Mouse (Mus musculus) midbrain, embryonic 13.5 days (tissue): ENCODE results near the gene Paox. TPM values are rescaled to one million over a fixed set of nuclear protein-coding genes. Genes with fewer than 3 reads are reported as not detected.

ENCODE experiments used
- ATAC-seq: fragments of 200-750 bp; cut with Nextera tagmentation; 2 replicates; pipeline ENCODE4 v1.8.0; 2017; ENCODE audit warnings: mild to moderate bottlenecking, moderate TSS enrichment, moderate library complexity
- H3K27ac ChIP-seq: fragments of 300-500 bp; sonication (generic); 2 replicates; pipeline ENCODE4 v1.5.1; 2015; ENCODE audit warnings: inconsistent platforms, mild to moderate bottlenecking, moderate library complexity
- H3K27me3 ChIP-seq: fragments of 300-500 bp; sonication (generic); 2 replicates; pipeline ENCODE4 v1.6.1; 2015; ENCODE audit warnings: mild to moderate bottlenecking, inconsistent platforms
- H3K36me3 ChIP-seq: fragments of 300-500 bp; sonication (generic); 2 replicates; pipeline ENCODE4 v1.6.1; 2015; ENCODE audit warnings: mild to moderate bottlenecking, inconsistent platforms
- H3K4me1 ChIP-seq: fragments of 300-500 bp; sonication (generic); replicated peaks from 2 replicates; pipeline ENCODE4 v1.6.1; 2015; ENCODE audit warnings: inconsistent platforms
- H3K4me2 ChIP-seq: fragments of 300-500 bp; sonication (generic); replicated peaks from 2 replicates; pipeline ENCODE4 v1.6.1; 2015; ENCODE audit warnings: moderate library complexity, mild to moderate bottlenecking, inconsistent platforms
- H3K4me3 ChIP-seq: fragments of 300-500 bp; sonication (generic); replicated peaks from 2 replicates; pipeline ENCODE4 v1.5.1; 2015; ENCODE audit warnings: mild to moderate bottlenecking, inconsistent platforms
- H3K9ac ChIP-seq: fragments of 300-500 bp; sonication (generic); replicated peaks from 2 replicates; pipeline ENCODE4 v1.6.1; 2015; ENCODE audit warnings: mild to moderate bottlenecking, inconsistent platforms
- H3K9me3 ChIP-seq: fragments of 300-500 bp; sonication (generic); 2 replicates; pipeline ENCODE4 v1.6.1; 2016; ENCODE audit warnings: mild to moderate bottlenecking, inconsistent platforms
- WGBS: fragments of 180-500 bp; shearing (Covaris S2); methylation state at CpG from one replicate; pipeline ENCODE4 v1.1.7; 2015; 5-methylcytosine and 5-hydroxymethylcytosine counted together
- polyA plus RNA-seq: library from polyadenylated mRNA; unstranded; fragments of >200 nt; fragmentation: Nextera tagmentation; extraction: Ambion mirVana; gene quantifications from 2 replicates; pipeline ENCODE4 v1.2.1, GENCODE M21; 2015

Paox gene
- polyA plus RNA-seq, 1 experiment from 2014 or later: 7.2 TPM

DNA sequence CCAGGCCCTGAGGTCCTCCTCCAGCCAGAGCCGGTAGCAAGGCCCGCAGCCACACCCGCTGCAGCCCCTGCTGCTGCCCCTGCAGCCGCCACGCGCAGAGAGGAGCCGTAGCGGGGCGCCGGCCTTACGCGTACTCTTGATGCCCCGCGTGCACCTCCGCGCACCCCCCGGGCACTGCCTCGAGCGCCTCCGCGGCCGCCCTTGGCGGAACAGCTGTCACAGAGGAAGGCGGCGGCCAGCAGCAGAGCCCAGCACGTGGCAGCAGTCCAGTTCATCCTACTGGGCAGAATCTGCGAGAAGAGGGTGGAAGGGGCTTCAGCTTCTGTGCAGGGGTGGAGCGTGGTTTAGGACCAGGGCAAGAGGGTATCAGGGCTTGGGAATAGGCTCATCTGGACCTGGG, 37.8 kb downstream of the Paox start:
- Histone ChIP-seq H3K4me3 (peak overlapping the region; percentile 46), H3K27ac (no peak overlapping the region), H3K4me1 (peaks cover 22% of the 10 kb centered on the region), H3K27me3 (peaks cover 23% of the 10 kb centered on the region), H3K9me3 (no peaks in the 10 kb centered on the region), H3K9ac (peak overlapping the region; percentile 61), H3K36me3 (peaks cover 7% of the 10 kb centered on the region; the same call in 1 of the 2 replicates), H3K4me2 (peak overlapping the region; percentile 54)
- peak; percentile 63 for ATAC-seq
- 5% methylated on average over 28 of the region's 28 CpGs for WGBS

DNA sequence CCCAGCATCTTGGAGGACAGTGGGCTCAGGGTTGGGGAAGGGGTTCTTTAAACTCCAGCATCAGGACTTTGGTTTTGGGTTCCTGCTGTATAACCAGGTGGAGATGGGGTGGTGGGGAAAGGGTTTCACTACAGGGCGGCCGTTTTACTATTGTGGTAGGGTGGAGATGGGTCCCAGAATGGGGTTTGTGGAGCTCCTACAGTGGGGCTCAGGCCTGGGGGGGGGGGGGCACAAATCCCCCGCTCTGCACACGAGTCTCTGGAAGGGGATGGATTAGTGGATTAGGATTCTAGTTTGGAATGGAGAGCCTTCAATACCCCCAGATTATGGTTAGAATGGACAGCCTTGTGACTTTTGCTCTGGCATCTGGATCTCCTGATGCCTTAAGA, 38.2 kb downstream of the Paox start:
- no peaks in the 10 kb centered on the region for H3K9me3 ChIP-seq
- ATAC-seq: peak; percentile 35
- peaks cover 24% of the 10 kb centered on the region for H3K27me3 ChIP-seq
- WGBS: 17% methylated on average over 4 of the region's 4 CpGs
- peaks cover 7% of the 10 kb centered on the region; the same call in 1 of the 2 replicates for H3K36me3 ChIP-seq
- H3K4me3 ChIP-seq: peak overlapping the region; percentile 46
- peak overlapping the region; percentile 76; the same call in 1 of the 2 replicates for H3K27ac ChIP-seq
- peak overlapping the region; percentile 54 for H3K4me2 ChIP-seq
- peaks cover 22% of the 10 kb centered on the region for H3K4me1 ChIP-seq
- H3K9ac ChIP-seq: peak overlapping the region; percentile 61

DNA sequence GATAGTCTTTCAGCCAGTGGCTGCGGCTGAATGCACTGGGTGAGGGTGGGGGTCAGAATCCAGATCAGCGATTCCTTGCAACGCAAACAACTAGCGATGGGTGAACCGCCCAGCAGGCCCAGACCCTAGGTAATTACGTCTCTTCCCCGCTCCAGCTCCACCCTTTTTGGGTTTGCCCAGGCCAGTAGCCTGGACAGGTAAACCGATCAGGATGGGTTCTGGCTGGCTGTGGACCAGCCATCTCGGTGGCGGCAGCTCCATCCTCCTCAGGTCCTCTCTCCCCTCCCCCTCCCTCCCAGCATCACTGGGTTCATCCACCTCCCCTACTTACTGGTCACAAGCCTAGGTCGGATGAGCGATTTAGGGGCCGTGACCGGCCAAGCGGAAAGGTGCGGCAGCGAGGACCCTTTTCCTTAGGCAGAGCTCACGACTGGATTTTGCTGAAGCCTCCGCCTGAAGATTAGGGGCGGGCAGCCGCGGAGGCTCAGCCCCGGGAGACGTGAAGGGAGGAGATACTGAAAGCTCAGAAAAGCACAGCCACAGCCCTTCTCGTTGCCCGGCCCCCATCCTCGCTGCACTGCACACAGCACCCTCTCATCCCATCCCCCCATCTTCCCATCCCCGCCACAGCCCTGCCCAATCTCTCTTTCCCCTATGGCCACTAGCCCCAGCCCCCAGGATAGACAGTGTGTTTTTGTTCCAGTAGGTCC, 38.8 kb downstream of the Paox start, which contains the start of gene Sprn:
Gene Sprn, minus strand, starts transcription at position 660 of the 710 bp plus-strand sequence.
- peaks cover 28% of the 10 kb centered on the region for H3K27me3 ChIP-seq
- peak within 1 kb of the TSS; percentile 61 for H3K9ac ChIP-seq
- peak within 1 kb of the TSS; percentile 46 for H3K4me3 ChIP-seq
- peaks cover 22% of the 10 kb centered on the region for H3K4me1 ChIP-seq
- peak within 1 kb of the TSS; percentile 54 for H3K4me2 ChIP-seq
- H3K9me3 ChIP-seq: no peaks in the 10 kb centered on the region
- peak; percentile 82 for ATAC-seq
- 2% methylated on average over 28 of the region's 28 CpGs for WGBS
- peaks cover 6% of the 10 kb centered on the region; the same call in 1 of the 2 replicates for H3K36me3 ChIP-seq
- peak within 1 kb of the TSS; percentile 76 for H3K27ac ChIP-seq

DNA sequence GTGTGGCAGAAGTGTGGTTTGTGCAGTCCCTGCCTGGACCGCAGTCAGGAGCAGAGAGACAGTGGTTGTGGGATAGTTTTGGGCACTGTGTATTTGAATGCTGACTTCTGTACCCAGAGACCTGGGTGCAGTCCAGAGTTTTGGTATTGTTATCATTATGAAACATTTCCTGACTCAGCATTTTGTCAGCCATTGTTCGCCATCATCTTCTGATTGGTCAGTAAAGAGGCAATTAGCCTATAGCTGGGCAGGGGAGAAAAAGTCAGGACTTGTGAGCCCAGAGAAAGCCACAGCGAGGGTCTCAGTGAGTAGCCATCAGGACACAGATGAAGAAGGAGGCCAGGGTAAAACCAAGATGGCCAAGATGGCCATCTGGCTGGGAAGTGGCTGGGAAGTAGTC, 44.8 kb downstream of the Paox start:
- ATAC-seq: no peak
- Histone ChIP-seq H3K9ac (no peak overlapping the region), H3K4me2 (no peak overlapping the region), H3K4me1 (no peaks in the 10 kb centered on the region), H3K9me3 (no peaks in the 10 kb centered on the region), H3K4me3 (no peak overlapping the region), H3K27me3 (0 out of 2 replicates have a peak, but pooled peaks cover 5% of the 10 kb centered on the region), H3K27ac (no peak overlapping the region), H3K36me3 (no peaks in the 10 kb centered on the region)
- WGBS: 86% methylated on average over 3 of the region's 3 CpGs

DNA sequence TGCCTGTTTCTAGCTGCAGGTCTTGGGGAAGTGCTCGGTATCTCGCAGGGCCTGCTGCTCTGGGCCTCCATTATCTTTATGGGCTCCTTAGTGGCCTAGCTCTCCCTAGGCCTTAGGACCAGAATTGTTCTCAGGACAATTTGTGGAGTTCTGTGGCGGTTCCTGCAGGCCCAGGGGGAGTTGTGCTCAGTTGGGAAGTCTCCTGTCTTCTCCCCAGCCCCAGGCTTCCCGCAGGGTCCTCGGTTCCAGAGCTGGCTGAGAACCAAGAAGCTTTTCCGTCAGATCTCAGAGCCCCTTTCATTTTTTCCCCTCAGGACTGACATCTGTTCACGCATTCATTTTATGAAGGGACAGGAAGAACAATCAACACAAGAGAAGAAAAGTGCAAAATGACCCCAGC, 49.1 kb downstream of the Paox start, which contains the start of gene Olfr522:
Gene Olfr522, minus strand, starts transcription at position 101 of the 400 bp plus-strand sequence.
- Histone ChIP-seq H3K4me3 (no peak within 1 kb of the TSS), H3K4me2 (no peak within 1 kb of the TSS), H3K27ac (no peak within 1 kb of the TSS), H3K4me1 (no peaks in the 10 kb centered on the region), H3K9me3 (no peaks in the 10 kb centered on the region), H3K36me3 (no peaks in the 10 kb centered on the region), H3K27me3 (no peaks in the 10 kb centered on the region), H3K9ac (no peak within 1 kb of the TSS)
- ATAC-seq: no peak
- 78% methylated on average over 7 of the region's 7 CpGs for WGBS

DNA sequence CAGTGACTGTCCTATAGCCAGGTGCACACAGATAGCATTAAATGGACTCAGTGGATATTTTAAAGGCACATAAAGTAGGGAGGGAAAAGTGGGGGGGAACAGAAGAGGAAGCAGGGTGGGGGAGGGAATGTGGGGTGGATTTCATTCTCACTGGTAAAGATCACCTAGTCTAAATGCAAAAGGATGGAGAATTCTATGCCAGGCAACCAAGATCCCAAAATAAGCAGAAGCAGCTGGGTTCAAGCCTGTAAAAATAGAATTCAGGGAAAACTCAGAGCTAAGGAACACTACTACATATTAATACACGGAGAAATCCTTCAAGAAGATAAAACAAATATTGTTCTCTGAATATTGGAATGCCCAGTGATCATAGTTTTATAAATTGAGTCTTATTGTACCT, 52.4 kb downstream of the Paox start:
- no peak overlapping the region for H3K27ac ChIP-seq
- H3K27me3 ChIP-seq: no peaks in the 10 kb centered on the region
- H3K4me3 ChIP-seq: no peak overlapping the region
- no peak overlapping the region for H3K4me2 ChIP-seq
- WGBS: 76% methylated on average over 1 of the region's 1 CpGs
- ATAC-seq: no peak
- no peaks in the 10 kb centered on the region for H3K4me1 ChIP-seq
- H3K9me3 ChIP-seq: no peaks in the 10 kb centered on the region
- no peak overlapping the region for H3K9ac ChIP-seq
- H3K36me3 ChIP-seq: no peaks in the 10 kb centered on the region

DNA sequence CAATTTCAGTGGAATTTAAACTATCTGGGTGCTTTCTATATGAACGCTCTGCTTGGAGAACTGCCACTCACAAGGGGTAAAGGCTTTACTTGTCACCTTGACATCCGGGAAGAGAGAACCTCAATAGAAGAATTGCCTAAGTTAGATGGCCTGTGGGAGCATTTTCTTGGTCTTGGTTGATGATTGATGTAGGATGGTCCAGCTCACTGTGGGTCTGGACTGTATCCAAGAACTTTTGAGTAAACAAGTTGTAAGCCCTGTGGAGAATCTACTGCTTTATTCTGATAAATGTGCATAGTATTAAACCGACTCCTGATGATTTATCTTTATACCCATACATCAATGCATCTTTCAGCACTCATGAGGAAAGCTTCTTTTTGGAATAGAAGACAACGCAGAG, 53.8 kb downstream of the Paox start:
- 86% methylated on average over 4 of the region's 4 CpGs for WGBS
- Histone ChIP-seq H3K9ac (no peak overlapping the region), H3K27ac (no peak overlapping the region), H3K4me3 (no peak overlapping the region), H3K4me1 (no peaks in the 10 kb centered on the region), H3K27me3 (no peaks in the 10 kb centered on the region), H3K4me2 (no peak overlapping the region), H3K9me3 (no peaks in the 10 kb centered on the region), H3K36me3 (no peaks in the 10 kb centered on the region)
- no peak for ATAC-seq

DNA sequence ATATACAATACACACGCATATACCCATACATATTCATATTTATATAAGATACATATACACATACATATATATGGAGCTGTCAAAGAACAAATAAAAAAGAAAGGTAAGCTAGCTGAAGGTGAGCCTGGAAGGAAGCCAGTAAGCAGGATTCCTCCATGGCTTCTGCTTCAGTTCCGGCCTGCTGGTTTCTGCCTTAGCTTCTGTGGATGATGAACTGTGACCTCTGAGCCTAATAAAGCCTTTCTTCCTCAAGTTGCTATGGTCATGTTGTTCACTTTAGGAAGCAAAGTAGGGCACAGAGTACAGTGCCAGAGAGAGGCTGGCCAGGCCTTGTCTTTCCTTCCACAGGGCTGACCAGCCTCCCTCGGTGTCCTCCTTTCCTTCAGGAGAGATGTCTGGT, 55.3 kb downstream of the Paox start:
- Histone ChIP-seq H3K4me1 (no peaks in the 10 kb centered on the region), H3K27ac (no peak overlapping the region), H3K36me3 (no peaks in the 10 kb centered on the region), H3K9me3 (no peaks in the 10 kb centered on the region), H3K4me3 (no peak overlapping the region), H3K27me3 (no peaks in the 10 kb centered on the region), H3K9ac (no peak overlapping the region), H3K4me2 (no peak overlapping the region)
- WGBS: 92% methylated on average over 3 of the region's 3 CpGs
- ATAC-seq: no peak

DNA sequence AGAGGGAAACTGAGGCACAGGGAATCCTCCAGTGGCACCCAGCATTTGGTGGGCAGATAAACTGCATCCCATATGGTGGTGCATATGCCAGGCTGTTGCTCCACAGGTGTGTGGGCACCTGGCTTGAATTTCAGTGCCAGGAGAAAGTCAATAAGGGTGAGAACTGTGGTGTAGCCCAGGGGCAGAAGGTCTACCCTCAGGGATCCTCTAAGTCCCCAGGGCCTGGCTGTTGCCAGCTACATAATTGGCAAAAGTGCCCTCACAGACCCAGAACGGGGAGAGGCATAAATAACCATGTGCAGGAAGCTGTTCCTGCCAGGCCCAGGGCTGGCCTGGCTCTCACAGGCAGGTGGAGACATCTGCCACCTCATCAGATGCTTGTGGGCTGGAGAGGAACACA, 57.3 kb downstream of the Paox start, which contains the start of gene Olfr523:
Gene Olfr523, plus strand, starts transcription at position 282 of the 400 bp plus-strand sequence.
- Histone ChIP-seq H3K27me3 (0 out of 2 replicates have a peak, but pooled peaks cover 3% of the 10 kb centered on the region), H3K9me3 (no peaks in the 10 kb centered on the region), H3K27ac (no peak within 1 kb of the TSS), H3K4me3 (no peak within 1 kb of the TSS), H3K9ac (no peak within 1 kb of the TSS), H3K36me3 (no peaks in the 10 kb centered on the region), H3K4me2 (no peak within 1 kb of the TSS), H3K4me1 (no peaks in the 10 kb centered on the region)
- ATAC-seq: no peak
- WGBS: 44% methylated on average over 1 of the region's 1 CpGs

DNA sequence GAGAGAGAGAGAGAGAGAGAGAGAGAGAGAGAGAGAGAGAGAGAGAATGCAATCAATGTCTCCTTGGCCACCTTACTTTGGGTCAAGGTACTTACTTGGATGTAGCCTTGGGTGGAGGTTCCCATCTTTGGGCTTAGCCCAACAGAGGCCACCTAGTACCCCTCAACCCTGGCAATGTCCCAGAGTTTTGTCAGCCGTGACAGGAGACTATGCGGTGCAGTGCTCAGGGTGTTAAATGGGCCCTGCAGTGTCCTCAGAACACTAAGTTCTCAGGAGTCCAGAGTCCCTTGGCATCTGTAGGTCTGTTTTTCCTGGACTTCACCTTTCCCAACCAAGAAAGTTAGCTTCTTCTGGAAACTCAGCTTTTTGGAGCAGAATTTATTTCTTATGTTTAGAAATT, 63.6 kb downstream of the Paox start:
- H3K4me3 ChIP-seq: no peak overlapping the region
- no peak overlapping the region for H3K27ac ChIP-seq
- no peaks in the 10 kb centered on the region for H3K36me3 ChIP-seq
- no peak overlapping the region for H3K9ac ChIP-seq
- no peak overlapping the region for H3K4me2 ChIP-seq
- H3K27me3 ChIP-seq: 0 out of 2 replicates have a peak, but pooled peaks cover 3% of the 10 kb centered on the region
- ATAC-seq: no peak
- H3K4me1 ChIP-seq: no peaks in the 10 kb centered on the region
- H3K9me3 ChIP-seq: no peaks in the 10 kb centered on the region
- 91% methylated on average over 2 of the region's 2 CpGs for WGBS

DNA sequence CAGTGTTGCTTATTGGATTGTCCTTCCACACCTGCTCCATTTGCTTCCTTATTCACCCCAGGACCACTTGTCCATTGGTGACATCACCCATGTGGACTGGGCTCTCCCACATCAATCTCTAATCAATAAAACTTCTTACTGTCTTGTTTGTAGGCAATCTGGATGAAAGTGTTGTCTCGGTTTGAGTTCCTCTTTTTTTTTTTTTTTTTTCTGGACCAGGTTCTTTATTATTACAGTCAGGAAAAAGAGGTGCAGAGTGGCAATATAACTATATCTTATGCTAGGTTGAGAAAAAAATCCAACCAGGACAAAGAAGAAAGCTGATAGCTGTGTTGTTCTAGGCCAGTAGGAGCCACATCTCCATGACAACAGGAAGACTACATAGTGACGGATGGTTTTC, 65.1 kb downstream of the Paox start:
- 77% methylated on average over 2 of the region's 2 CpGs for WGBS
- no peaks in the 10 kb centered on the region for H3K36me3 ChIP-seq

DNA sequence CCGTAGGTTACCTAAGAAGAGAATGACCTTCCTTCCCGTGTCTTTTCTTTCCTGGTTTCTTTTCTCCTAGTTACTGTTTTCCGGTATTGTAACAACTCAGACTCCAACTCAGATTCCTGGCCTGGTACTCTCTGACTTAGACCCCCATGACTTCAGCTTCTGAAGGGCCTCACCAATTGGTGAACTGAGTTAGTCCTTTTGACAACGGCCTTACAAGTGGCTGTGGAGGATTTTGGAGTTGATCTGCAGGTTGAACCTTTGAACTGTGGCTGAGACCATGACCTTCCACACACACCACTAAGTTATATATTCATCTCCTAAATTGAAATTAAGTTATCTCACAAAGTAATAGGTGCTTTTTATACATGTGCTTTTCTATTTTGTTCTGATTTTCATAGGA, 68.6 kb downstream of the Paox start:
- no peak overlapping the region for H3K9ac ChIP-seq
- no peaks in the 10 kb centered on the region for H3K4me1 ChIP-seq
- no peaks in the 10 kb centered on the region for H3K36me3 ChIP-seq
- ATAC-seq: no peak
- no peak overlapping the region for H3K27ac ChIP-seq
- H3K4me3 ChIP-seq: no peak overlapping the region
- WGBS: 88% methylated on average over 4 of the region's 4 CpGs
- no peaks in the 10 kb centered on the region for H3K27me3 ChIP-seq
- no peak overlapping the region for H3K4me2 ChIP-seq
- H3K9me3 ChIP-seq: no peaks in the 10 kb centered on the region

More for the DNA sequence above, 65.1 kb downstream of the Paox start:
- Histone ChIP-seq H3K9ac (no peak overlapping the region), H3K4me1 (no peaks in the 10 kb centered on the region), H3K27me3 (0 out of 2 replicates have a peak, but pooled peaks cover 3% of the 10 kb centered on the region), H3K4me3 (no peak overlapping the region), H3K9me3 (no peaks in the 10 kb centered on the region), H3K4me2 (no peak overlapping the region), H3K27ac (no peak overlapping the region)
- no peak for ATAC-seq
